1 mouse cellular context compared by ENCODE assay signal in the genomic region with DNA sequence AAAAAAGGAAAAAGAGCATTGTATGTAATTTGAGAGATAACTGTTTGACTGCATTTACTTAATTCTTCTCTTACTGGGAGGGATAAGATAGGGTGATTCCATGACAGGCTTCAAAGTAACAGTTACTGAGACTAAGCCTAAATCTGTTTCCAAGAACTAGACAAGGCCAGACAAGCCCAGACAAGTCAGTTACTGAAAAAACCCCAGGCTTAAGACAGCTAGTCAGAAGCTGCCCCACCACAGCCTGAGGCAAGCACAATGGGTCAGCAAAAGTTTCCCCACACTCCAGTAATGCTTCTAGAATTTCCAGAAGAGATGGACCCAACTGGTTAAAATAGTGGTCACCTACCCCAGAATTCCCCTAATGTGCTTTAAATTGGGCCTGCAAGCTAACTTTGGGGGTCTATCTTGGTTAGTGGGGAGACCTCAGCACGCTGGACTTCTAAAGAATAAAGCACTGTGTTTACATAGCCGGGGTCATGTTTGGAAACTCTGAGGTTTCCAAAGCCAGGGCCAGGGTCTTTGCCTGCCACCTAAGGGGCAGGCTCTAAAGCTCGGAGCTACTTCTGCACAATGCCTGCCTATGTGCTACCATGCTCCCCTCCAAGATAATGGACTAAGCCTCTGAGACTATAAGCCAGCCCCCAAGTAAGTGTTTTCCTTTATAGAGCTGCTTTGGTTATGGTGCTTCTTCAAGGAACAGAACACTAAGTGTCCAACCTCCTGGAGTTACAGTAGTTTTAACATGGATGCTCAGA.
TF ChIP-seq lines count a peak whose summit lies in the region.

No protein-coding gene starts in this region.

TF ChIP-seq in CH12.LX, 34 proteins besides CTCF, POLR2A, EP300 and RAD21:
- peak; percentile 60; the same call in 1 of the 2 replicates for TF ChIP-seq NELFE (IDR thresholded peaks at IDR 0.05; ENCODE audit: low read depth, low read length)
- TF ChIP-seq TBP (conservative IDR thresholded peaks at IDR 0.05; ENCODE audit: low read depth, low read length): peak; percentile 87
- peak; percentile 22; the same call in 1 of the 2 replicates for TF ChIP-seq ELF1 (IDR thresholded peaks at IDR 0.05; ENCODE audit: low read depth, low read length)
- TF ChIP-seq MXI1 (IDR thresholded peaks at IDR 0.05; ENCODE audit: low read depth, low read length): peak; percentile 69; the same call in 1 of the 2 replicates
- no peak for TF ChIP-seq USF1 (IDR thresholded peaks at IDR 0.05; ENCODE audit: low read depth, low read length)
- peak; percentile 42; the same call in 1 of the 2 replicates for TF ChIP-seq ZMIZ1 (IDR thresholded peaks at IDR 0.05; ENCODE audit: low read depth, low read length)
- no peak for TF ChIP-seq POLR2AphosphoS2 (IDR thresholded peaks at IDR 0.05; ENCODE audit: low read depth, low read length)
- peak; percentile 82; the same call in 1 of the 2 replicates for TF ChIP-seq MYC (IDR thresholded peaks at IDR 0.05; ENCODE audit: low read depth, low read length)
- peak; percentile 71 for TF ChIP-seq CHD2 (IDR thresholded peaks at IDR 0.05; ENCODE audit: low read length)
- peak; percentile 83; the same call in 1 of the 2 replicates for TF ChIP-seq RCOR1 (conservative IDR thresholded peaks at IDR 0.05; ENCODE audit: low read depth, low read length)
- TF ChIP-seq SIN3A (IDR thresholded peaks at IDR 0.05; ENCODE audit: low read length): peak; percentile 92
- peak; percentile 73; the same call in 1 of the 2 replicates for TF ChIP-seq MAX (IDR thresholded peaks at IDR 0.05; ENCODE audit: low read length)
- no peak; the same call in 1 of the 2 replicates for TF ChIP-seq HCFC1 (IDR thresholded peaks at IDR 0.05; ENCODE audit: low read depth, low read length)
- TF ChIP-seq UBTF (IDR thresholded peaks at IDR 0.05; ENCODE audit: low read depth, low read length): peak; percentile 75; the same call in 1 of the 2 replicates
- TF ChIP-seq BHLHE40 (IDR thresholded peaks at IDR 0.05; ENCODE audit: low read depth, low read length): peak; percentile 70
- TF ChIP-seq JUN (IDR thresholded peaks at IDR 0.05; ENCODE audit: insufficient read depth, low read depth, low read length): peak; percentile 30; the same call in 1 of the 2 replicates
- no peak for TF ChIP-seq GABPA (IDR thresholded peaks at IDR 0.05; ENCODE audit: insufficient replicate concordance, low read depth, low read length)
- peak; percentile 99 for TF ChIP-seq CHD1 (IDR thresholded peaks at IDR 0.05; ENCODE audit: low read depth, low read length)
- peak; percentile 92 for TF ChIP-seq MEF2A (IDR thresholded peaks at IDR 0.05; ENCODE audit: borderline replicate concordance, low read depth, low read length)
- no peak for TF ChIP-seq USF2 (conservative IDR thresholded peaks at IDR 0.05; ENCODE audit: low read depth, low read length)
- TF ChIP-seq KAT2A (IDR thresholded peaks at IDR 0.05; ENCODE audit: insufficient replicate concordance, low read length): 0 out of 2 replicates have a peak, but pooled peaks have one; percentile 43
- peak; percentile 34; the same call in 1 of the 2 replicates for TF ChIP-seq JUND (conservative IDR thresholded peaks at IDR 0.05; ENCODE audit: low read depth, low read length)
- TF ChIP-seq PAX5 (IDR thresholded peaks at IDR 0.05; ENCODE audit: low read length): no peak
- peak; percentile 86 for TF ChIP-seq MAZ (IDR thresholded peaks at IDR 0.05; ENCODE audit: low read depth, low read length)
- no peak for TF ChIP-seq SMC3 (IDR thresholded peaks at IDR 0.05; ENCODE audit: low read depth, low read length)
- peak; percentile 93 for TF ChIP-seq TCF12 (IDR thresholded peaks at IDR 0.05; ENCODE audit: low read depth, low read length)
- TF ChIP-seq ZKSCAN1 (IDR thresholded peaks at IDR 0.05; ENCODE audit: borderline replicate concordance, low read depth, low read length): no peak
- peak; percentile 71; the same call in 1 of the 2 replicates for TF ChIP-seq ETS1 (conservative IDR thresholded peaks at IDR 0.05; ENCODE audit: low read depth, low read length)
- TF ChIP-seq ZNF384 (IDR thresholded peaks at IDR 0.05; ENCODE audit: low read depth, low read length): peak; percentile 85
- peak; percentile 89 for TF ChIP-seq IRF4 (IDR thresholded peaks at IDR 0.05; ENCODE audit: low read depth, low read length)
- no peak for TF ChIP-seq ZC3H11A (IDR thresholded peaks at IDR 0.05; ENCODE audit: low read depth, low read length)
- TF ChIP-seq MAFK (IDR thresholded peaks at IDR 0.05; ENCODE audit: insufficient replicate concordance, low read length): peak; percentile 84
- TF ChIP-seq NRF1 (IDR thresholded peaks at IDR 0.05; ENCODE audit: low read depth, low read length): no peak
- TF ChIP-seq E2F4 (IDR thresholded peaks at IDR 0.05; ENCODE audit: insufficient replicate concordance, low read depth, low read length): 0 out of 2 replicates have a peak, but pooled peaks have one; percentile 51
